Mouse (Mus musculus) kidney, postnatal 0 days (tissue): Measurements from ENCODE around the gene Uts2b. TPM values are rescaled to one million over a fixed set of nuclear protein-coding genes. Genes with fewer than 3 reads are reported as not detected.
"Not testable (repeated sequence)": the region's sequence is repeated elsewhere in the genome, so short reads cannot be mapped to it uniquely, and the experiment has no call there.

Source experiments
- ATAC-seq: fragments of 200-750 bp; cut with Nextera tagmentation; replicated peaks from 2 replicates; pipeline ENCODE4 v1.8.0; 2017; ENCODE audit warnings: low read depth, moderate number of reproducible peaks, moderate TSS enrichment, moderate library complexity; ENCODE audit not compliant: low FRiP score
- DNase-seq: peaks from one replicate; pipeline ENCODE4 v3.0.0-alpha.2; 2016; ENCODE audit warnings: low spot score
- H3K27ac ChIP-seq: fragments of 300-500 bp; sonication (generic); 2 replicates; pipeline ENCODE4 v1.5.1; 2014; ENCODE audit warnings: mild to moderate bottlenecking
- H3K27me3 ChIP-seq: fragments of 300-500 bp; sonication (generic); 2 replicates; pipeline ENCODE4 v1.6.1; 2014; ENCODE audit warnings: low read length, mixed read lengths; ENCODE audit not compliant: insufficient read depth
- H3K36me3 ChIP-seq: fragments of 300-500 bp; sonication (generic); 2 replicates; pipeline ENCODE4 v1.6.1; 2014; ENCODE audit warnings: low read length, mixed read lengths; ENCODE audit not compliant: insufficient read depth
- H3K4me1 ChIP-seq: fragments of 300-500 bp; sonication (generic); replicated peaks from 2 replicates; pipeline ENCODE4 v1.6.1; 2014; ENCODE audit warnings: antibody characterized with exemption, low read length, mixed read lengths; ENCODE audit not compliant: insufficient read depth
- H3K4me2 ChIP-seq: fragments of 300-500 bp; sonication (generic); 2 replicates; pipeline ENCODE4 v1.6.1; 2014; ENCODE audit warnings: mild to moderate bottlenecking, low read length, moderate library complexity, mixed read lengths
- H3K4me3 ChIP-seq: fragments of 300-500 bp; sonication (generic); replicated peaks from 2 replicates; pipeline ENCODE4 v1.5.1; 2014; ENCODE audit warnings: low read depth, low read length
- H3K9ac ChIP-seq: fragments of 300-500 bp; sonication (generic); 2 replicates; pipeline ENCODE4 v1.6.1; 2014; ENCODE audit warnings: low read depth, low read length
- H3K9me3 ChIP-seq: fragments of 300-500 bp; sonication (generic); replicated peaks from 2 replicates; pipeline ENCODE4 v1.6.1; 2016; ENCODE audit warnings: low read length, inconsistent platforms, mixed read lengths
- CTCF ChIP-seq: IDR thresholded peaks from 2 replicates; pipeline ENCODE4 v1.5.1; 2016; ENCODE audit warnings: antibody characterized with exemption, low read depth, mild to moderate bottlenecking, moderate library complexity
- WGBS: fragments of 180-500 bp; shearing (Covaris S2); extraction: QIAGEN DNeasy Blood & Tissue Kit; methylation state at CpG from one replicate; pipeline ENCODE4 v1.1.7; 2014; 5-methylcytosine and 5-hydroxymethylcytosine counted together
- polyA plus RNA-seq: library from polyadenylated mRNA; unstranded; fragments of >200 nt; fragmentation: Nextera tagmentation; extraction: Ambion mirVana; gene quantifications from 2 replicates; pipeline ENCODE4 v1.2.1, GENCODE M21; 2015

Uts2b gene
- polyA plus RNA-seq, 1 experiment from 2014 or later: not detected

- Histone ChIP-seq H3K27ac (no peak overlapping the region), H3K9ac (no peak overlapping the region), H3K4me2 (no peak overlapping the region), H3K36me3 (no peaks in the 10 kb centered on the region), H3K4me3 (no peak overlapping the region), H3K9me3 (no peaks in the 10 kb centered on the region), H3K4me1 (no peaks in the 10 kb centered on the region), H3K27me3 (no peaks in the 10 kb centered on the region)
- DNase-seq (no peak), ATAC-seq (no peak)
- TF ChIP-seq CTCF: no peak
- 88% methylated on average over 7 of the region's 7 CpGs for WGBS
Observed at GRCm38 (mm10) chr16:27349878-27350532, 20.0 kb downstream of the Uts2b start.

GRCm38 (mm10) chr16:27349235-27349634, 20.8 kb downstream of the Uts2b start:
- no peak overlapping the region for H3K27ac ChIP-seq
- WGBS: 94% methylated on average over 2 of the region's 2 CpGs
- TF ChIP-seq CTCF: no peak
- DNase-seq (no peak), ATAC-seq (no peak)
- no peaks in the 10 kb centered on the region for H3K4me1 ChIP-seq
- H3K9me3 ChIP-seq: no peaks in the 10 kb centered on the region
- H3K9ac ChIP-seq: no peak overlapping the region
- no peak overlapping the region for H3K4me2 ChIP-seq
- H3K27me3 ChIP-seq: no peaks in the 10 kb centered on the region
- H3K36me3 ChIP-seq: no peaks in the 10 kb centered on the region
- H3K4me3 ChIP-seq: no peak overlapping the region

- Histone ChIP-seq H3K4me2 (no peak overlapping the region), H3K9ac (no peak overlapping the region), H3K27ac (no peak overlapping the region), H3K9me3 (no peaks in the 10 kb centered on the region), H3K4me1 (no peaks in the 10 kb centered on the region), H3K27me3 (no peaks in the 10 kb centered on the region), H3K4me3 (no peak overlapping the region), H3K36me3 (no peaks in the 10 kb centered on the region)
- 65% methylated on average over 1 of the region's 1 CpGs for WGBS
- TF ChIP-seq CTCF: no peak
- DNase-seq (no peak), ATAC-seq (no peak)
Observed at GRCm38 (mm10) chr16:27348359-27348758, 21.7 kb downstream of the Uts2b start.

- 58% methylated on average over 3 of the region's 3 CpGs for WGBS
- H3K4me3 ChIP-seq: no peak overlapping the region
Observed at GRCm38 (mm10) chr16:27347521-27347920, 22.5 kb downstream of the Uts2b start.

DNA sequence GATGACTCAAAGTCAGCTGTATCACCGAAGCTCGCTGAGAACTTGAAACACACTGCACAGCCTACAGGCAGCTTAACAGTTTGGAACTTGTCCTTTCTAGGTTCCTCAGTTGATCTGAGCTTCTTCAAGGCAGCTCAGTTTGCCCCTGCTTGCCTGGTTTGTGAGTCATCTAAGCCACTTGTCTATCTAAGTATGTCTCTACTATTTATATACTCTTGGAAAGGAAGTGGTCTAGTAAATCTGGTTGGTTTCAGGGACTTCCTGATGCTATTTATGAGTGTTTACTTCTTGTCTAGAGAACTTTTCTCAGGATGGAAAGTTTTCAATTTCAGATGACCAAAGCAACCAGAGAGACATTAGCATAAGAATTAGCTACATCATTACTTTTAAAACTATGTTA, 43.6 kb downstream of the Uts2b start:
- no peak overlapping the region for H3K4me2 ChIP-seq
- H3K27me3 ChIP-seq: no peaks in the 10 kb centered on the region
- 97% methylated on average over 2 of the region's 2 CpGs for WGBS
- H3K9me3 ChIP-seq: no peaks in the 10 kb centered on the region
- DNase-seq (no peak), ATAC-seq (no peak)
- no peak overlapping the region for H3K4me3 ChIP-seq
- no peaks in the 10 kb centered on the region for H3K36me3 ChIP-seq
- H3K4me1 ChIP-seq: no peaks in the 10 kb centered on the region
- H3K27ac ChIP-seq: no peak overlapping the region
- TF ChIP-seq CTCF: no peak
- H3K9ac ChIP-seq: no peak overlapping the region

More at GRCm38 (mm10) chr16:27347521-27347920, 22.5 kb downstream of the Uts2b start:
- H3K27ac ChIP-seq: no peak overlapping the region
- no peak for DNase-seq
- ATAC-seq: no peak
- H3K4me1 ChIP-seq: no peaks in the 10 kb centered on the region
- no peaks in the 10 kb centered on the region for H3K36me3 ChIP-seq
- no peak overlapping the region for H3K4me2 ChIP-seq
- H3K9me3 ChIP-seq: no peaks in the 10 kb centered on the region
- TF ChIP-seq CTCF: no peak
- H3K27me3 ChIP-seq: no peaks in the 10 kb centered on the region
- H3K9ac ChIP-seq: no peak overlapping the region

DNA sequence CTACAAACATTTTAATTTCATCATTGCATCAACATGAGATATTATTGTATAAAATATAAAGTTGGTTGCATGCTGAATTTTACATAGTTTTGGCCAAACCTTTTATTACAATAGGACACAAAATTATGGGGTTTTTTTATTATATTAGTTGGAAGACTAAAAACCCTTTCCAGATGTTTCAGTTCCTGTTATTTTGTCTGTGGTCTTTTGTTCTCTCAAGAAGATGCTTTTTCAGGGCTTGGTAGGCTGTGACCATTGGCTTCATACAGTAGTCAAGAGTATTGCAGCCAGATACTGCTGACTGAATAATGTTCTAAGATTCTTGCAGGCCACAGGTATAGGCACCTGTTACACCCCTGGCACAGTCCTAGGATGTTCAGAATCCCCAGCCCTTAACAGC, 48.0 kb downstream of the Uts2b start:
- DNase-seq (no peak), ATAC-seq (no peak)
- no peak for TF ChIP-seq CTCF
- Histone ChIP-seq H3K9me3 (no peaks in the 10 kb centered on the region), H3K9ac (no peak overlapping the region), H3K27me3 (no peaks in the 10 kb centered on the region), H3K36me3 (no peaks in the 10 kb centered on the region), H3K4me2 (no peak overlapping the region), H3K27ac (no peak overlapping the region), H3K4me3 (no peak overlapping the region), H3K4me1 (no peaks in the 10 kb centered on the region)

DNA sequence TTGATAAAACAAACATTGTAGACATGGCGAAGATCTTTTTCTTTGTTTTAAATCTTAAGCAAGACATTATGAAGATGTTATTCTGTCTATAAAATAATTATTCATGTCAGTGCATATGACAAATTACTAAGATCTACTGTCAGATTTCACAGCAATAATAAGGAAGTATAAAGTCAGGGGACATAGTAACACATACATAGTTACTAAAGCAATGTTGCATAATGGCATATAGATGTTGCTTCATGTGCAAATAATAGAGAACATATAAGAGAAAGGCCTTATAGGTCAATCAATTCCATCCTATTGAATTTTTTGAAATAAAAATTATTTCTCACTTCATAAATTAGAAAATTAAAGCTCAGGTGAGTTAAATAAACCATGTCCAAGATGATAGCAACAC, 50.9 kb downstream of the Uts2b start:
- no peak overlapping the region for H3K9ac ChIP-seq
- no peak for ATAC-seq
- H3K27ac ChIP-seq: no peak overlapping the region
- TF ChIP-seq CTCF: no peak
- no peaks in the 10 kb centered on the region for H3K9me3 ChIP-seq
- 84% methylated on average over 1 of the region's 1 CpGs for WGBS
- no peaks in the 10 kb centered on the region for H3K36me3 ChIP-seq
- DNase-seq: no peak
- H3K4me1 ChIP-seq: no peaks in the 10 kb centered on the region
- no peak overlapping the region for H3K4me3 ChIP-seq
- no peaks in the 10 kb centered on the region for H3K27me3 ChIP-seq
- no peak overlapping the region for H3K4me2 ChIP-seq

- H3K4me1 ChIP-seq, H3K27ac ChIP-seq, H3K27me3 ChIP-seq, H3K9ac ChIP-seq, H3K4me2 ChIP-seq, H3K4me3 ChIP-seq, ATAC-seq, H3K36me3 ChIP-seq, DNase-seq, H3K9me3 ChIP-seq: not testable (repeated sequence)
- WGBS: 54% methylated on average over 4 of the region's 4 CpGs
Observed at GRCm38 (mm10) chr16:27307189-27307588, 62.9 kb downstream of the Uts2b start, which contains the start of gene Ostn. Gene Ostn (plus strand): TSS chr16:27307489.
